Mouse (Mus musculus) natural killer cell, adult 2 months (primary cell): ENCODE measurements around the gene Kif5c.

Source experiments
- DNase-seq, 2 experiments: peaks; one replicate each; pipeline ENCODE4 v3.0.0; 2022; ENCODE audit warnings: low spot score in 2 of 2

Gene Kif5c

GRCm38 (mm10) chr2:49618829-49619718, at the start of gene Kif5c:
Gene Kif5c (plus strand): TSS chr2:49619298.
- peak; percentile 76 to 83 for DNase-seq

- DNase-seq, result no peak
These were observed 49.0 kb upstream of the Kif5c start for GRCm38 (mm10) chr2:49569862-49570777.

DNA sequence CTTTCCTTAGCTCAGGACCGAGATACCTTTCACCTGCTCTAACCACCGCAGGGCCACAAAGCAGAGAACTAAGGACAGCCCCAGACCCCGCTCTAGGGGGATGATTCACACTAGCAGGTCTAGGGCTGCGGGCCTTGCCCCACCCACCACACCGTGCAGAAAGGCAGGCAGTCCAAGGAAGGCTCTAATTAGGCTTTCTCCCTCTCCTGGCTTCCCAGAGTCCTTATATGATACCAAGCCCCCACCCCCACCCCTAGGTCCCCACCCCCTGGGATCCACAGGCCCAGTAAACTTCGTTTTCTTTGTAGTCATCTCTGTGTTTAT, 48.4 kb upstream of the Kif5c start:
- no peak for DNase-seq

GRCm38 (mm10) chr2:49571159-49571920, 47.8 kb upstream of the Kif5c start:
- no peak for DNase-seq

DNA sequence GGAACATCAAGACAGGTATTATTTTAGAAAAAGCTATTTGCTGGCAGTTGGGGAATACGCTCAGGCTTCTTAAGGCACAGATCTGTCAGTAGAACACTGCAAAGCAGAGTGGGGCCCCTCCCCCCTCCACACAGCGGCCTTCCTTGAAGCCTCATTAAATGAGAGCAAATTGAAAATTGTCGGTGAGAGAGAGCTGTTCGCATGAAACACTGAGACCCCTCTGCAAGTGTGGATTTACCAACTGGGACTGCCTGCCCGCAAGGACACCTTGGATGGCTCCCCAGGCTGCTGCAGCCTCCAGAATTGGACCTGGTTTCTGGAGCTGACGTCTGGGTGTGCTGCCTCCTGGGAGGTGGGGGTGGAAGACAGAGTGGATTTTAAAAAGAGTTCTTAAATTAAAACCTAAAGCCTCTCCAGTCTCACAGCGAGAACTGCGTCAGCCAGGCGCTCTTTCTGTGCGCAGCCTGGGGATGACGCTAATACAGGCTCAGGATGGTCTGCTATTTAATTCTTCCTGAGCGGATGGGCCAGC, 46.9 kb upstream of the Kif5c start:
- DNase-seq, result no peak

DNA sequence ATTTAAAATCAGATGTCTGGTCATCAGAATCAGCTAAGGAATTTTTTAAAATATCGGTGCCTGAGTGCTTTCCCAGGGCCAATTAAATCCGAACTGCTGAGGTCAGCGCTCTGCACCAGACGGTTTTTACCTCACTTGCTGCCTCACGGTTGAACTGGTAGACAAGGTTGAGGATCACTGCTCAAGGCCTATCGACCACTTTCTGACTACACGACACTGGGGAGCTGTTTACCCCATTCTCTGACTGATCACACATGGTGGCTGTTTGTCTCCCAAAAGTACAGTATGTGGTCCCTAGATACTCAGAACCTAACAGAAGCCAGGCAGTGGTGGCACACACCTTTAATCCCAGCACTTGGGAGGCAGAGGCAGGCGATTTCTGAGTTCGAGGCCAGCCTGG, 46.4 kb upstream of the Kif5c start:
- DNase-seq, result no peak

DNA sequence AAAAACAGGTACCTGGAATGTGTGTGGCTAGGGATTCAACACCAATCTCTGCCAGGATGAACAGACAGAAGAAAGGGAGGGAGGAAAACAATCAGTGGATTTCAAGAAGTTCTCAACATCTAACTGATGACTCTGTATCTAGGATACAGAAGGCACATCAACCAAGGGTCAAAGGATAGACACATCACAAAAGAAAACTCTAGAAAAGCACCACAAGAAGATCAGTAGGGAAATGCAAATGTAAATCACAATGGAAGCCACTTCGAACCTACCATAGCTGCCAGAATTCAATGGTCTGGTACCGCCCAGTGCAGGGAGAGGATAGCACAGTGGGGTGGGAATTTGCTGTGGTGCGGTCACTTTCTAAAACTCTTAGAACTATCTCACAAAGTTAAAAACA, 45.8 kb upstream of the Kif5c start:
- no peak for DNase-seq

DNA sequence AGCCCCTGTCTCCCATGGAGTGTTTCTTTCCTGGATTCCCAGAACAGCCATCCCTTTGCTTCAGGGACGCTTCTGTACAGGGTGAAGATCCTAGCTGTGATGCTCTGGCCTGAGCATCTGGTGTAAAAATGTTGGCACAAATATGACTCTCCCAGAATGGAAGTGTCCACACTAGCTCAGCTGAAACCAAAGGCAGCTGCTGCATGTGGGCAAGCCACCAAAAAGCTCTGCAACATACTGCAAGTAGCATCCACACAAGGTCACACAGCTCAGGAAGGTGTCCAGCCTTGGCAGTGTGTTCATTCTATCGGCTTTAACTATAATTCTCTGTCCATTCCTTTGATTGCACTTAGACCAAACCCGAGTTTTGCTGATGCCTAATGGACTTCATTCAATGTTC, 38.5 kb upstream of the Kif5c start:
- no peak for DNase-seq

- no peak for DNase-seq
These were observed 36.6 kb upstream of the Kif5c start for GRCm38 (mm10) chr2:49582546-49582945.

DNA sequence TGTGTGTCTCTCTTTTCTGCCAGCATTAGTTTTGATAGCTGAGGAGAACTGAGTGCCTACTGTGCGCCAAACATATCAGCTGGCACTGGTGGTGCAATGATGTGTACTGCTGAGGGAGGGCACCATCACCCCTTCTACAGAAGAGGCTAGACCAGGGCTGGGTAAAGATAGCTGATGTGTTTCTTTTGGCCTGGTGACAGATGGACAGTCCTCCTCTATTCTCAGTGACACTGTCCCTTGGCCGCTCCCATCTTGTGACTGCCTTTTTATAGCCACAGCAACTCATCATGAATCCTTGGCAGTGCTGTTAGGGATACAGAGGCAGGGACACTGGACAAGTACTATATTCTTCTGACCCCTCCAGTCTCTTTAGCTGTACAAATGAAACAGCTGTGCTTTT, 35.8 kb upstream of the Kif5c start:
- no peak for DNase-seq

DNA sequence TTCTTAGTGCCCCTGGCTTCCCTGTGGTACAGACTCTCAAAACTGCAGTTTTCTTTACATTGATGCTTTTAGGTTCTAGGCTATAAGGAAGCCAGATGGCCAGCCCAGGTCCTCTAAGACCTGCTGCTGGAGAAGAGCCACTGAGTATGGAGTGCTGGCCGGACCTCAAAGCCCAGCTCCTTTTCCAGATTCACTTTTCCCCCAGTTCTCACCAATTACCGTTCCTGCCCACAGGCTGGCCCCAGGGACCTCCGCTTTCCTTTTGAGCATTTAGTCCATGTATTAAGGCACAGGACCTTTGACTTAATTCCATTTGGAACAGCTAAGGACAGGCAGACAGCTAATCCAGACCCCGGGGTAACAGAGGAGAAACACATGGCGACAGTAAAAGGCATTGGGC, 28.6 kb upstream of the Kif5c start:
- no peak for DNase-seq

- no peak for DNase-seq
These were observed 26.2 kb upstream of the Kif5c start for GRCm38 (mm10) chr2:49592926-49593325.

GRCm38 (mm10) chr2:49594886-49595285, 24.2 kb upstream of the Kif5c start:
- no peak for DNase-seq

DNA sequence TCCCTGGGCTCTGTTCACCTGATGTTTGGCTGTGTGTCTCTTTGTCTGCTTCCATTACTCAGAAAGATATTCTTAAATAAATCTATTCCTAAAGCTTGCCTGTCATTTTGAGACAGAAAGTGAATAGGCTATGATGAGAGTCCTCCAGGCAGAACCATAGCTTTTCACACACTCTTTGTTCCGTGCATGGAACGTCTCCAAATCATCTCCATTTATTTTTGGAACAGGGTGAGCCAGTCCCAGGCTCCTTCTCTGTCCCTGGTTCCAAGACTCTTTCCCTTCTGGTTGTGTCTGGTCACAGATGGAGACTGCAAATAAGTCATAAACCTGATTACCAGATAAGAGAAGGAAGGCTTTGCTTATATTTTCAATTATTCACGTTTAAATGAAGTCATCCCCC, 22.8 kb upstream of the Kif5c start:
- DNase-seq, result no peak

DNA sequence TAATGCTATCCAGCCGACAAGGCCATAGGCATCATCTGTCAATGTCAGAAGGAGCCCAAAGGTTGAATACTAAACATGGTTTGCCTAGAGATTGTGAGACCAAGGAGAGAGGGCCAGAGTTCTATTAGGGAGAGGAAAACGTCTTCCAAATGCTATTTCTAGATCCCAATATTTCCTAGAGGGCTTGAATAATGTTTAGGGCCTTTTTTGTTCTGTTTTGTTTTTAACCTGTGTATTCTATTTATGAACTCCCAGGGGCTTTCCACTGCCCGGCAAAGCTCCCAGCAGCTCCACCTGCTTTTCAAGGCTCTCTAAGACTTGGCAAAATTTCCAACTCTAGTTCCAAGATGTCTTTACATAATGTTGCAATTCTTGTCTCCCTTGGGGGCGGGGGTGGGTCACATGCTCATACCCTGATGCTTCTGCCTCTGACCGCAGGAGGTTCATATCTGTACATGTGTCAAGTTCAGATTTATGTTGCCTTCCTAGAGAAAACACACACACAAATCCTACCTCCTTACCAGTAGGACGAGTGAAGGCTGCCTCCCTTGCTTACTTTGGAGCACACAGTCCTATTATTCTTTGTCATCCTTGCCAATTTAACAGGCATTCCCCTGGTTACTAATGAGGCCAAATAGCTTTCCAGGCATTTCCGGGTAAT, 18.9 kb upstream of the Kif5c start:
- DNase-seq, result no peak

GRCm38 (mm10) chr2:49602791-49603349, 16.2 kb upstream of the Kif5c start:
- no peak for DNase-seq

GRCm38 (mm10) chr2:49609611-49610010, 9.5 kb upstream of the Kif5c start:
- no peak for DNase-seq

DNA sequence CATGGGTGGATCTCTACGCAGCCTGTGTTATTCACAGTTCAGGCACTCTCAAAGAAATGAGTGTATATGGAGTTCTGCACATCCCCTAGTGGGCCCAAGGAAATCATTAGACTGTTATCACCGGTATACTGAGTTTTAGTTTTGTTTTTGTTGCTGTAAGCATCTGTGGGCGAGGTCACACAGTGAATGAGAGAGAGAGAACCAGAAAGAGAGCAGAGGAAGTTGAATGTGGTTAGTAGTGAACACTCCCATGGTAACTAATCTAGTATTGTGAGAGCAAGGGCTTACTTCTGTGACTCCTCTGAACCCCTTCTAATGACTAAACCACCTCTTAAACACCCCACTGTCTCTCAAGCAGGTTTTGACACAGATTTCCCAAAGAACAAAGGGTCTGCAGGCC, 2.3 kb upstream of the Kif5c start:
- DNase-seq, result no peak

- no peak for DNase-seq
These were observed 823 bp downstream of the Kif5c start for GRCm38 (mm10) chr2:49619719-49620522.

DNA sequence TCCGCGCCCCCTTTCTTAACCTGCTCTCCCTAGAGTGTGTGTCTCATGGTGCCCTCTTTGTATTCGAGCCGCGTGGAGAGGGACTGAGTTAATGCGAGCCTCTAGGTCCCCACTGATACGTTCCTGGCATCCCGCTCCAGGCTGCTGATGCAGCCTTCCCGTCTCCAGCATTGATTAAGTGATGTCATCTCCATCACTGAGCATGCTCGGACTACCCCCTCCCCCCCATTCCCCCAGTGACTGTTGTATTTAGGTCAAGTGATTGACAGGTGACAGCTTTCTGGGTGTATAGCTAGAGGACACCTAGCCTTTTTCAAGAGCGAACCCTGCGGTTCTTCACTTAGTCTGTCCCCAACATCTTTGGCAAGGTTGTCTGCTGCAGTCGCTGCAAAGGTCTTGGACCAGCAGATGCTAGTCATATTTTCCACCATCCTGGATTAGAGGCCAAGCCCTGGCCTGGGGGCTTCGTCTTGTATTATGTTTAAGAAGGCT, 1.6 kb downstream of the Kif5c start:
- DNase-seq, result no peak
